Mouse (Mus musculus) kidney, adult 2 months (tissue): Measurements from ENCODE around the gene Sbk2. TPM values are rescaled to one million over a fixed set of nuclear protein-coding genes. Genes with fewer than 3 reads are reported as not detected.
A peak's percentile ranks its signal among the peaks of the same experiment; 100 is the strongest.

Source experiments
- DNase-seq: peaks from one replicate; pipeline ENCODE4 v3.0.0; 2021
- H3K27ac ChIP-seq: fragments of 200-500 bp; 2 replicates; pipeline ENCODE4 v1.5.1; 2012; ENCODE audit warnings: low read depth, low read length, control low read depth, inconsistent platforms; ENCODE audit not compliant: insufficient read depth
- H3K27me3 ChIP-seq: fragments of 200-500 bp; replicated peaks from 2 replicates; pipeline ENCODE4 v1.6.1; 2012; ENCODE audit warnings: mild to moderate bottlenecking, moderate library complexity, low read length, inconsistent platforms; ENCODE audit not compliant: control insufficient read depth, insufficient read depth
- H3K36me3 ChIP-seq: fragments of 200-500 bp; 2 replicates; pipeline ENCODE4 v1.6.1; 2012; ENCODE audit warnings: mild to moderate bottlenecking, moderate library complexity, low read length, inconsistent platforms; ENCODE audit not compliant: control insufficient read depth, insufficient read depth
- H3K4me1 ChIP-seq: fragments of 200-500 bp; 2 replicates; pipeline ENCODE4 v1.6.1; 2011; ENCODE audit warnings: low read length; ENCODE audit not compliant: control insufficient read depth, insufficient read depth
- H3K4me3 ChIP-seq: fragments of 200-500 bp; 2 replicates; pipeline ENCODE4 v1.5.1; 2011; ENCODE audit warnings: mild to moderate bottlenecking, low read depth, low read length, control low read depth; ENCODE audit not compliant: insufficient read depth
- CTCF ChIP-seq: fragments of 200-500 bp; conservative IDR thresholded peaks from 2 replicates; pipeline ENCODE4 v1.5.1; 2011; ENCODE audit warnings: low read depth, mild to moderate bottlenecking, control low read depth, low read length, moderate library complexity, mixed read lengths; ENCODE audit not compliant: insufficient read depth, insufficient read length
- POLR2A ChIP-seq: fragments of 200-500 bp; IDR thresholded peaks from one replicate; pipeline ENCODE4 v1.6.1; 2011; ENCODE audit warnings: low read depth, low read length, control low read depth
- WGBS: fragments of 180-500 bp; shearing (Covaris S2); methylation state at CpG from one replicate; pipeline ENCODE4 v1.1.7; 2018; 5-methylcytosine and 5-hydroxymethylcytosine counted together
- polyA plus RNA-seq: library from polyadenylated mRNA; depleted of rRNA; stranded (reverse); fragments of >200 nt; gene quantifications from 2 replicates; pipeline ENCODE4 v1.2.3, GENCODE M21; 2012

Gene Sbk2
- polyA plus RNA-seq, 1 experiment: 1.6 TPM

GRCm38 (mm10) chr7:4995268-4996002, 31.2 kb upstream of the Sbk2 start:
- WGBS: 5% methylated on average over 19 of the region's 19 CpGs
- TF ChIP-seq CTCF: no peak
- TF ChIP-seq POLR2A: no peak
- 0 out of 2 replicates have a peak overlapping the region, but pooled peaks have one; percentile 7 for H3K27ac ChIP-seq
- no peaks in the 10 kb centered on the region for H3K36me3 ChIP-seq
- 0 out of 2 replicates have a peak, but pooled peaks cover 4% of the 10 kb centered on the region for H3K4me1 ChIP-seq
- H3K4me3 ChIP-seq: peak overlapping the region; percentile 97
- no peaks in the 10 kb centered on the region for H3K27me3 ChIP-seq
- DNase-seq: no peak

GRCm38 (mm10) chr7:4993999-4994788, 30.0 kb upstream of the Sbk2 start:
- no peak overlapping the region for H3K27ac ChIP-seq
- no peak for DNase-seq
- 0 out of 2 replicates have a peak, but pooled peaks cover 4% of the 10 kb centered on the region for H3K4me1 ChIP-seq
- H3K27me3 ChIP-seq: no peaks in the 10 kb centered on the region
- no peak overlapping the region for H3K4me3 ChIP-seq
- TF ChIP-seq CTCF: no peak
- no peak for TF ChIP-seq POLR2A
- no peaks in the 10 kb centered on the region for H3K36me3 ChIP-seq
- WGBS: 74% methylated on average over 59 of the region's 59 CpGs

GRCm38 (mm10) chr7:4993347-4993998, 29.3 kb upstream of the Sbk2 start:
- WGBS: 77% methylated on average over 55 of the region's 55 CpGs
- H3K4me1 ChIP-seq: 0 out of 2 replicates have a peak, but pooled peaks cover 4% of the 10 kb centered on the region
- no peak overlapping the region for H3K4me3 ChIP-seq
- H3K36me3 ChIP-seq: no peaks in the 10 kb centered on the region
- H3K27me3 ChIP-seq: no peaks in the 10 kb centered on the region
- no peak for DNase-seq
- H3K27ac ChIP-seq: no peak overlapping the region
- TF ChIP-seq CTCF: no peak
- no peak for TF ChIP-seq POLR2A

- Histone ChIP-seq H3K27me3 (no peaks in the 10 kb centered on the region), H3K4me3 (no peak overlapping the region), H3K27ac (no peak overlapping the region), H3K36me3 (no peaks in the 10 kb centered on the region), H3K4me1 (no peaks in the 10 kb centered on the region)
- TF ChIP-seq CTCF: no peak
- no peak for TF ChIP-seq POLR2A
- DNase-seq: no peak
- WGBS: 54% methylated on average over 2 of the region's 2 CpGs
These were observed 24.0 kb upstream of the Sbk2 start for GRCm38 (mm10) chr7:4988250-4988649.

GRCm38 (mm10) chr7:4976832-4977231, 12.6 kb upstream of the Sbk2 start:
- no peaks in the 10 kb centered on the region for H3K4me1 ChIP-seq
- TF ChIP-seq CTCF: peak; percentile 8; the same call in 1 of the 2 replicates
- no peak for TF ChIP-seq POLR2A
- H3K27me3 ChIP-seq: no peaks in the 10 kb centered on the region
- 90% methylated on average over 7 of the region's 7 CpGs for WGBS
- H3K27ac ChIP-seq: no peak overlapping the region
- DNase-seq: no peak
- H3K4me3 ChIP-seq: no peak overlapping the region
- no peaks in the 10 kb centered on the region for H3K36me3 ChIP-seq

- no peak for DNase-seq
- H3K27ac ChIP-seq: no peak overlapping the region
- TF ChIP-seq CTCF (no peak), POLR2A (no peak)
- no peak overlapping the region for H3K4me3 ChIP-seq
- H3K27me3 ChIP-seq: no peaks in the 10 kb centered on the region
- WGBS: 51% methylated on average over 4 of the region's 4 CpGs
- no peaks in the 10 kb centered on the region for H3K36me3 ChIP-seq
- H3K4me1 ChIP-seq: no peaks in the 10 kb centered on the region
These were observed 11.2 kb upstream of the Sbk2 start for GRCm38 (mm10) chr7:4975455-4975854.
